Mouse (Mus musculus): Measurements from ENCODE around the gene Pcgf6.
"Not testable (repeated sequence)": the region's sequence is repeated elsewhere in the genome, so short reads cannot be mapped to it uniquely, and the experiment has no call there.

The Pcgf6 gene

GRCm38 (mm10) chr19:47026513-47026912, 24.2 kb downstream of the Pcgf6 start:
- no peak for DNase-seq (ENCODE audit: low read depth, low spot score)

- DNase-seq (ENCODE audit: low read depth, low spot score), result no peak
These were observed 25.8 kb downstream of the Pcgf6 start for GRCm38 (mm10) chr19:47024954-47025353.

DNA sequence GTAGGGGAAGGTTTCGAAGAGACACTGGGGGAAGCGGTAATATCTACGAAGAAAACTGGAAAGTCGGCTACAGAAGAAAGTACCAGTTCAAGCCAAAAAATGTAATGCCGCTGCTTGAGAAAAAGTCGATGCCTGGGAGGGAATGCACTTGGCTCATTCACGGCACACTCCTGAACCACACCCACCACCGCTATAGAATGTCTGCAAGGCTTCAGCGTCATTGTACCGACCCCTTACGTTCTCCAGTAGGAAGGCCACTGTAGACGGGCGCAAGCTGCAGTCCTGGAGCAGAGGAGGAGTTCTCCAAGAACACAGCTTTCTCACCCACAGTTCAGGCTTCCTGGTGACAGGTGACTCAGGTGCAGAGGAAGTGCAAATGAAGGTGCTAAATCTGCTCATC, 27.2 kb downstream of the Pcgf6 start:
- DNase-seq (ENCODE audit: low read depth, low spot score), result no peak

GRCm38 (mm10) chr19:47022709-47023108, 28.0 kb downstream of the Pcgf6 start:
- DNase-seq (ENCODE audit: low read depth, low spot score), result no peak

- no peak for DNase-seq (ENCODE audit: low read depth, low spot score)
These were observed 31.4 kb downstream of the Pcgf6 start for GRCm38 (mm10) chr19:47019326-47019725.

GRCm38 (mm10) chr19:47018330-47018729, 32.4 kb downstream of the Pcgf6 start:
- DNase-seq (ENCODE audit: low read depth, low spot score), result no peak

GRCm38 (mm10) chr19:47017831-47018230, 32.9 kb downstream of the Pcgf6 start:
- no peak for DNase-seq (ENCODE audit: low read depth, low spot score)

- DNase-seq (ENCODE audit: low read depth, low spot score), result no peak
These were observed 34.2 kb downstream of the Pcgf6 start for GRCm38 (mm10) chr19:47016487-47016886.

DNA sequence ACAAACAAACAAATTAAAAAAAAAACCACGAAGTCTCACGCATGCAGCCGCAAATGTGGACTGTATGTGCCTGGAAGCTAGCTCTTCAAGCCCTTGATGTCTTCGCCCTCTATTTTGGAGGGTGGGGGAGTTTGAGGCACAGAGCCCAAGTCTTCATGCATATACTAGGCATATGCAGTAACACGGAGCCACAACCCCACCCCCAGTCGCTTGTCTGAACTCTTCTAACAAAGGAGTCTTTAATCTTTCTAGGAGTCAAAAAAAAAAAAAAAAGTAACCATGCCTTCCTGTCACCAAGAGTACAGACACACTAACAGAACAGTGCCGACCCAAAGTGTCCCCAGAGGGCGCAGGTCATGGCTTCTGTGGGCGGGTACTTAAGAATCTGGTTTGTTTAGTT, 34.7 kb downstream of the Pcgf6 start:
- DNase-seq (ENCODE audit: low read depth, low spot score), result no peak

DNA sequence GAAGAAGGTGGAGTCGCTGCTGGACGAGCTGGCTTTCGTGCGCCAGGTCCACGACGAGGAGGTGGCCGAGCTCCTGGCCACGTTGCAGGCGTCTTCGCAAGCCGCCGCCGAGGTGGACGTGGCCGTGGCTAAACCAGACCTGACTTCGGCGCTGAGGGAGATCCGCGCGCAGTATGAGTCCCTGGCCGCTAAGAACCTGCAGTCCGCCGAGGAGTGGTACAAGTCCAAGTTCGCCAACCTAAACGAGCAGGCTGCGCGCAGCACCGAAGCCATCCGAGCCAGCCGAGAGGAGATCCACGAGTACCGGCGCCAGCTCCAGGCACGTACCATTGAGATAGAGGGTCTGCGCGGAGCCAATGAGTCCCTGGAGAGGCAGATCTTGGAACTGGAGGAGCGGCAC, 35.3 kb downstream of the Pcgf6 start:
- DNase-seq (ENCODE audit: low read depth, low spot score), result no peak

DNA sequence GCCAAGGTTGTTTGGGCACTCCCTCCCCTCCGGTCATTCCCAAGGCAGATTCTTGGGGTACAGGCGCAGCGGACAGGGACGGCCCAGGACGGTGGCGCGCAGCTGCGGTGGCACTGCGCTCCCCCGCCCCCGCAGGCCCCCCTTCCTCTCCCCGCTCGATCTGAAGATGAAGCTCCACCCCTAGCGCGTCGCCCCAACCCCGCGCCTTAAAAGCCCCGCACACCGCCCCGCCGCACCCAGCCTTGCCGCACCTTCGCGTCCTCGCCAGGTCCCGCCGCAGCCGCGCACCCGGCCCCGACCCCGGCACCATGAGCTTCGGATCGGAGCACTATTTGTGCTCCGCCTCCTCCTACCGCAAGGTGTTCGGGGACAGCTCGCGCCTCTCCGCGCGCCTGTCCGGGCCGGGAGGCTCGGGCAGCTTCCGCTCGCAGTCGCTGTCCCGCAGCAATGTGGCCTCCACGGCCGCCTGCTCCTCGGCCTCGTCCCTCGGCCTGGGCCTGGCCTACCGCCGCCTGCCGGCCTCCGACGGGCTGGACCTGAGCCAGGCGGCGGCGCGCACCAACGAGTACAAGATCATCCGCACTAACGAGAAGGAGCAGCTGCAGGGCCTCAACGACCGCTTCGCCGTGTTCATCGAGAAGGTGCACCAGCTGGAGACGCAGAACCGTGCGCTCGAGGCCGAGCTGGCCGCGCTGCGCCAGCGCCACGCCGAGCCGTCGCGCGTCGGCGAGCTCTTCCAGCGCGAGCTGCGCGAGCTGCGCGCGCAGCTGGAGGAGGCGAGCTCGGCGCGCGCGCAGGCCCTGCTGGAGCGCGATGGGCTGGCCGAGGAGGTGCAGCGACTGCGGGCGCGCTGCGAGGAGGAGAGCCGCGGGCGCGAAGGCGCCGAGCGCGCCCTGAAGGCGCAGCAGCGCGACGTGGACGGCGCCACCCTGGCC, 36.0 kb downstream of the Pcgf6 start, which contains the start of the genes Ina and Nt5c2:
TSS of gene Ina (plus strand) at position 252 of the 935 bp plus-strand sequence.
TSS of gene Nt5c2 (minus strand) at position 707 of the 935 bp plus-strand sequence.
- peak; percentile 40 for DNase-seq (ENCODE audit: low read depth, low spot score)

DNA sequence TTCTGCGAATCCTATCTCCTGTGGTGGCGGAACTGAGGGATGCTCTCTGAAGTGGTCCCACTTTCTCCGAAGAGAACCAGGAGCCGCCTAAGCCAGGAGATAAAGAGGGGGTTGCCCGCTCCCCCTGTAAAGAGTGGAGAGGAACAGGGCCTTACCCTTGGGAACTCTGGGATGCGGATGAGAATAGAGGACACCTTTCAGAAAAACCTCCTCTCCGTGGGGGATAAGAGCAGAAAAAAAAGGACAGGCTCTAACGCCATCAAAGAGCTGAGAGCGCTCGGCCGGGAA, 36.6 kb downstream of the Pcgf6 start:
- no peak for DNase-seq (ENCODE audit: low read depth, low spot score)

- no peak for DNase-seq (ENCODE audit: low read depth, low spot score)
These were observed 37.2 kb downstream of the Pcgf6 start for GRCm38 (mm10) chr19:47013340-47014158.

DNA sequence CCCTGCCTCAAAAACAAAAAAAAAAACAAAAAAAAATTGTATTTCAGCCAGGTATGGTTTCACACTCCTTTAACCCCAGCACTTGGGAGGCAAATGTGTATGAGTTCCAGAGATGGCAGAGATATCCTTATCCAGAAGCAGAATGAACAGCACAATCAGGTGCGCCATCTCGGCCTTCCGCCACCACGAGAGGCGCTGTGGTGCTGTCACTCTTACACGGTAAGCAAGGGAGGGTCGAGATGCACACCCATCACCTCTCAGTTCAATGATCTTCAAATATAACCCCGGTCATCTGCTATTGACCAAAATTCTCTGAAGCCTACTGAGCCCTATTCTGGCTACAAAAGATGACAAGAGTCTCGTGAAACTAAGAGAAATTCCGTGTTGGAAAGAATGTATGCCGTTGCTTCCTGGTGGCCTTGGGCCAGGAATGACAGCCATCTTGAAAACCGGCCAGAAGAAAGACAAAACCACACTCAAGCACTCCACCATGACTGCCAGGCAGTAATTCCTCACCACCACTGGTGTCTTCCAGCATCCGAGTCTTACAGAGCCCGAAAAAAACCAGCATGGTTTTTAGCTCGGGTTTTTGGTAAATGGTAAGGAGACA, 38.1 kb downstream of the Pcgf6 start:
- DNase-seq (ENCODE audit: low read depth, low spot score), result no peak

GRCm38 (mm10) chr19:47009943-47010342, 40.8 kb downstream of the Pcgf6 start:
- no peak for DNase-seq (ENCODE audit: low read depth, low spot score)

GRCm38 (mm10) chr19:47009420-47009819, 41.3 kb downstream of the Pcgf6 start:
- no peak for DNase-seq (ENCODE audit: low read depth, low spot score)

- DNase-seq (ENCODE audit: low read depth, low spot score), result no peak
These were observed 44.4 kb downstream of the Pcgf6 start for GRCm38 (mm10) chr19:47006321-47006720.

DNA sequence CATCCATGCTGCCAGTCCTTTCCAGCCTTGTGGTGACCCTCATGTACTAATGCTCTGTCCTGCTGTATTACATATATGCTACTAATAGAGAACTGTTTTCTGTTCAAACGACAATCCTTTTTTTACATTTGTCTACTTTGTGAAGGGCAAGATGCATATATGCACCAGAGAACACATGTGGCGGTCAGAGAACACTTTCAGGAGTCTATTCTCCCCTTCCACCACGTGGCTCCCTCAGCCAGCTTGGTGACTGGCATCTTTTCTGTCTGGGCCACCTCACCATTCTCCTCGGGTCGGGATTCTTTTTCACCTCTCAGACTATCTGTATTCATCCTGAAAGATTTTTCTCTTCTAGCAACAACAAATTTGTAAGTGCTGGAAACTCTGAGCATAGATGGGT, 44.8 kb downstream of the Pcgf6 start:
- no peak for DNase-seq (ENCODE audit: low read depth, low spot score)

- DNase-seq (ENCODE audit: low read depth, low spot score), result no peak
These were observed 46.8 kb downstream of the Pcgf6 start for GRCm38 (mm10) chr19:47003742-47004511.

DNA sequence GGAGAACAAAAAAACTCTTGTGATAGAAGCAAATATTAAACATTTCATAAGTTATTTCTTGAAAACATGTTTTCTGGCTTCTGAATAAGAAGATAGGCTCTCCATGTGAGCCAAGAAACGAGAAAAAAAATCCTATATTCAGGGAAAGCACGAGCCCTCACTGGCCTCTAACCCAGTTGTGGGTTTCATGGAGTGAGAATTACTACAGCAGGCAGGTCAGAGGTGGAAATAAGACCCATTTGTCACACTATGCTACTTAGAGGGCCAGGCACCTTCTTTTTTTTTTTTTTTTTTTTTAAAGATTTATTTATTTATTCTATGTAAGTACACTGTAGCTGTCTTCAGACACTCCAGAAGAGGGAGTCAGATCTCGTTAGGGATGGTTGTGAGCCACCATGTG, 50.3 kb downstream of the Pcgf6 start:
- not testable (repeated sequence) for DNase-seq (ENCODE audit: low read depth, low spot score)

DNA sequence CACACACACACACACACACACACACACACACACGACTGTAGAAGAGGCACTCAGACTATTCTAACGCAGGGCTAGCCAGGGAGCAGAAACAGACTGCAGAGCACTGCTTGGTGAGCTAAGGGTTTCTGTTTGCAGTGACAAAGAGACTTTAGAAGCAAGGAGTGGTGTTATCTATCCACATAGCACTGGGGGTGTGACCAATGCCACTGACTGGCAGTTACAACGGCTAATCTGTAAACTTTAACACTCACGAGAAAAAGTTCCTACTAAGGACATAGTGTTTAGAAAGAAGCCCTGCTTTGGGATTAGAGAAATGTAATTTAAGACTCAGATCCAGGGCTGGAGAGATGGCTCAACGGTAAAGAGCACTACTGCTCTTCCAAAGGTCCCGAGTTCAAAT, 51.0 kb downstream of the Pcgf6 start:
- DNase-seq (ENCODE audit: low read depth, low spot score), result no peak

Measured in retina, adult 2 months (tissue).